Mouse (Mus musculus) intestine, embryonic 14.5 days (tissue): ENCODE measurements around the gene Rpl22l1. TPM values are rescaled to one million over a fixed set of nuclear protein-coding genes. Genes with fewer than 3 reads are reported as not detected.

Source experiments
- ATAC-seq: fragments of 200-750 bp; cut with Nextera tagmentation; replicated peaks from 2 replicates; pipeline ENCODE4 v1.8.0; 2017; ENCODE audit warnings: low read depth, moderate number of reproducible peaks, moderate TSS enrichment, moderate library complexity; ENCODE audit not compliant: low FRiP score, low TSS enrichment
- DNase-seq: peaks from one replicate; pipeline ENCODE4 v3.0.0-alpha.2; 2018; ENCODE audit warnings: low spot score
- H3K27ac ChIP-seq: fragments of 300-500 bp; sonication (generic); 2 replicates; pipeline ENCODE4 v1.5.1; 2014; ENCODE audit warnings: low read depth, mild to moderate bottlenecking, control low read depth
- H3K27me3 ChIP-seq: fragments of 300-500 bp; sonication (generic); replicated peaks from 2 replicates; pipeline ENCODE4 v1.6.1; 2014; ENCODE audit warnings: low read length, control low read depth; ENCODE audit not compliant: control insufficient read depth, insufficient read depth
- H3K36me3 ChIP-seq: fragments of 300-500 bp; sonication (generic); 2 replicates; pipeline ENCODE4 v1.6.1; 2014; ENCODE audit warnings: low read length, control low read depth; ENCODE audit not compliant: control insufficient read depth, insufficient read depth
- H3K4me1 ChIP-seq: fragments of 300-500 bp; sonication (generic); replicated peaks from 2 replicates; pipeline ENCODE4 v1.6.1; 2014; ENCODE audit warnings: low read length, control low read depth, mixed read lengths; ENCODE audit not compliant: control insufficient read depth, insufficient read depth
- H3K4me2 ChIP-seq: fragments of 300-500 bp; sonication (generic); 2 replicates; pipeline ENCODE4 v1.6.1; 2014; ENCODE audit warnings: low read length
- H3K4me3 ChIP-seq: fragments of 300-500 bp; sonication (generic); 2 replicates; pipeline ENCODE4 v1.5.1; 2014; ENCODE audit warnings: low read depth, low read length, control low read depth, mixed read lengths
- H3K9ac ChIP-seq: fragments of 300-500 bp; sonication (generic); 2 replicates; pipeline ENCODE4 v1.6.1; 2014; ENCODE audit warnings: mild to moderate bottlenecking, low read length
- H3K9me3 ChIP-seq: fragments of 300-500 bp; sonication (generic); 2 replicates; pipeline ENCODE4 v1.6.1; 2016; ENCODE audit warnings: low read length, control low read depth; ENCODE audit not compliant: control insufficient read depth
- WGBS: fragments of 180-500 bp; shearing (Covaris S2); extraction: QIAGEN DNeasy Blood & Tissue Kit; methylation state at CpG from one replicate; pipeline ENCODE4 v1.1.7; 2014; 5-methylcytosine and 5-hydroxymethylcytosine counted together
- polyA plus RNA-seq: library from polyadenylated mRNA; unstranded; fragments of >200 nt; fragmentation: Nextera tagmentation; extraction: Ambion mirVana; gene quantifications from 2 replicates; pipeline ENCODE4 v1.2.1, GENCODE M21; 2014

Gene Rpl22l1
- polyA plus RNA-seq, 1 experiment from 2014 or later = 539 TPM

GRCm38 (mm10) chr3:28814361-28814760 lies 9.1 kb downstream of the Rpl22l1 start:
- Histone ChIP-seq H3K9ac (no peak overlapping the region), H3K27me3 (no peaks in the 10 kb centered on the region), H3K36me3 (no peaks in the 10 kb centered on the region), H3K4me3 (no peak overlapping the region), H3K27ac (no peak overlapping the region), H3K4me2 (no peak overlapping the region), H3K4me1 (no peaks in the 10 kb centered on the region), H3K9me3 (no peaks in the 10 kb centered on the region)
- DNase-seq (no peak), ATAC-seq (no peak)
- WGBS = 10% methylated on average over 4 of the region's 4 CpGs

DNA sequence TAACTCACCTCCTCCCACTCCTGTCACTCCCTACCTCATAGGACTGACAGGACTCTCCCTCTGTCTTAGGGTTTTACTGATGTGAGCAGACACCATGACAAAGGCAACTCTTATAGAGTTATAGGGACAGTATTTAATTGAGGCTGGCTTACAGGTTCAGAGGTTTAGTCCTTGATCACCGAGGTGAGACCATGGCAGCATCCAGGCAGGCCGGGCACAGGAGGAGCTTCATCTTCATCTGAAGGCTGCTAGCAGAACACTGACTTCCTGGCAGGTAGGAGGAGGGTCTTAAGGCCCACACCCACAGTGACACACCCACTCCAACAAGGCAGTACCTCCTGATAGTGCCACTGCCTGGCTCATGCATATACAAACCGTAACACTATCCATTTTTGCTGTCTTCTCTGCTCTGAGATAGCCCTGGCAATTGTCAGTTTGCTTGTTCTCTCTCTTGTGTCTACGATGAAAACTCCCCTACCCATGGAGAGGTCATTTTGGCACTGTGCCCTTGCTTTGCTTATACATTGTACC lies 10.8 kb downstream of the Rpl22l1 start:
- WGBS = 63% methylated on average over 4 of the region's 4 CpGs
- Histone ChIP-seq H3K27me3 (no peaks in the 10 kb centered on the region), H3K27ac (no peak overlapping the region), H3K4me3 (no peak overlapping the region), H3K9ac (no peak overlapping the region), H3K4me2 (no peak overlapping the region), H3K9me3 (no peaks in the 10 kb centered on the region), H3K4me1 (no peaks in the 10 kb centered on the region), H3K36me3 (no peaks in the 10 kb centered on the region)
- DNase-seq (no peak), ATAC-seq (no peak)

GRCm38 (mm10) chr3:28826272-28826671 lies 21.0 kb downstream of the Rpl22l1 start:
- WGBS = 88% methylated on average over 1 of the region's 1 CpGs
- H3K36me3 ChIP-seq = no peaks in the 10 kb centered on the region
- H3K9me3 ChIP-seq = no peaks in the 10 kb centered on the region
- ATAC-seq = no peak
- H3K27me3 ChIP-seq = no peaks in the 10 kb centered on the region
- H3K4me3 ChIP-seq = no peak overlapping the region
- no peak overlapping the region for H3K4me2 ChIP-seq
- no peak overlapping the region for H3K27ac ChIP-seq
- no peak overlapping the region for H3K9ac ChIP-seq
- no peak for DNase-seq
- H3K4me1 ChIP-seq = no peaks in the 10 kb centered on the region

DNA sequence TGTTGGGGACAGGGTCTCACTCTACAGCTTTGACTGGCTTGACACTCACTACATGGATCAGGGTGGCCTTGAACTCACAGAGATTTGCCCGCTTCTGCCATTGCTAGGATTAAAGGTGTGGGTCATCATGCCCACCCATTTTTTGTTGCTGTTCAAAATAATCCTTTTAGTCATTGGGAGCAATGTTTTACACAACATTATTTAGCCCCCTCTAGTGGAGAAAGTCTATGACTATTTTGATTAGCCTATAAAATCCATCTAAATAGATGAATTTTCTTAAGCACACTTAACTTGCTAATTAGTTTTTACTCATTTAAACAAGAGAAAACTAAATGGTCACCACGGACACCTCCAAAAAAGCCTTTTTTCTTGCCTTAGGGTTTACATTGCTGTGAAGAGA lies 22.4 kb downstream of the Rpl22l1 start:
- no peak overlapping the region for H3K9ac ChIP-seq
- no peaks in the 10 kb centered on the region for H3K36me3 ChIP-seq
- H3K4me2 ChIP-seq = no peak overlapping the region
- no peaks in the 10 kb centered on the region for H3K9me3 ChIP-seq
- DNase-seq = no peak
- ATAC-seq = no peak
- no peak overlapping the region for H3K4me3 ChIP-seq
- H3K27ac ChIP-seq = no peak overlapping the region
- H3K4me1 ChIP-seq = no peaks in the 10 kb centered on the region
- WGBS = 81% methylated on average over 2 of the region's 2 CpGs
- H3K27me3 ChIP-seq = no peaks in the 10 kb centered on the region

GRCm38 (mm10) chr3:28829454-28829853 lies 24.2 kb downstream of the Rpl22l1 start:
- H3K9me3 ChIP-seq = no peaks in the 10 kb centered on the region
- no peaks in the 10 kb centered on the region for H3K36me3 ChIP-seq
- H3K27ac ChIP-seq = no peak overlapping the region
- no peaks in the 10 kb centered on the region for H3K4me1 ChIP-seq
- 84% methylated on average over 2 of the region's 2 CpGs for WGBS
- H3K9ac ChIP-seq = no peak overlapping the region
- H3K4me2 ChIP-seq = no peak overlapping the region
- DNase-seq = no peak
- no peak overlapping the region for H3K4me3 ChIP-seq
- no peaks in the 10 kb centered on the region for H3K27me3 ChIP-seq
- no peak for ATAC-seq

GRCm38 (mm10) chr3:28836796-28837371 lies 31.6 kb downstream of the Rpl22l1 start:
- Histone ChIP-seq H3K9ac (no peak overlapping the region), H3K4me3 (no peak overlapping the region), H3K27ac (no peak overlapping the region), H3K4me2 (no peak overlapping the region), H3K4me1 (no peaks in the 10 kb centered on the region), H3K27me3 (no peaks in the 10 kb centered on the region), H3K9me3 (no peaks in the 10 kb centered on the region), H3K36me3 (no peaks in the 10 kb centered on the region)
- ATAC-seq (no peak), DNase-seq (no peak)
- WGBS = 85% methylated on average over 2 of the region's 2 CpGs

GRCm38 (mm10) chr3:28841886-28842649 lies 36.8 kb downstream of the Rpl22l1 start:
- Histone ChIP-seq H3K27me3 (no peaks in the 10 kb centered on the region), H3K4me2 (no peak overlapping the region), H3K9ac (no peak overlapping the region), H3K4me1 (no peaks in the 10 kb centered on the region), H3K36me3 (no peaks in the 10 kb centered on the region), H3K9me3 (no peaks in the 10 kb centered on the region), H3K27ac (no peak overlapping the region), H3K4me3 (no peak overlapping the region)
- 48% methylated on average over 3 of the region's 3 CpGs for WGBS
- no peak for DNase-seq
- ATAC-seq = no peak

- Histone ChIP-seq H3K4me3 (no peak overlapping the region), H3K9ac (no peak overlapping the region), H3K27me3 (no peaks in the 10 kb centered on the region), H3K4me1 (no peaks in the 10 kb centered on the region), H3K4me2 (no peak overlapping the region), H3K36me3 (no peaks in the 10 kb centered on the region), H3K27ac (no peak overlapping the region), H3K9me3 (no peaks in the 10 kb centered on the region)
- ATAC-seq = no peak
- WGBS = 42% methylated on average over 8 of the region's 8 CpGs
- DNase-seq = no peak
Measured at GRCm38 (mm10) chr3:28843231-28843630, 38.0 kb downstream of the Rpl22l1 start.

DNA sequence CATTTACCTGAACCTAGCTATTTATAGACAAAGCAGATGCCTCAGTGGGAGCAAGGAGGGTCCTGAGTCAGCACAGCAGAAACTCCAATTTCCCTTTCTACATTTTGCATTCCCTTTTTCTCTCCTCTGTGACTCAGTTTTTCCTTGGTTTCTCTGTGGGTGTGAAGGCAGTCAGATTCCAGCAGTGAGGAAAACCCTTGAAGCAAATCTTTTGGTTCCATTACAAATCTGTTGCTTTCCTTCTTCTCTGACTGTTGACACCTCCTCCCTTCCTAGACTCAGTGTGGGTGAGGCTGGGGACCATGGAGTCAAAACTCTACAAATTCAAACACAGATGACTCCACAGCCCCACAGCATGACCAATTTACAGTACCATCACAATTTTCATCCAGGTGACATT lies 41.9 kb downstream of the Rpl22l1 start:
- Histone ChIP-seq H3K27ac (no peak overlapping the region), H3K4me3 (no peak overlapping the region), H3K36me3 (no peaks in the 10 kb centered on the region), H3K27me3 (no peaks in the 10 kb centered on the region), H3K4me1 (no peaks in the 10 kb centered on the region), H3K9ac (no peak overlapping the region), H3K4me2 (no peak overlapping the region), H3K9me3 (no peaks in the 10 kb centered on the region)
- ATAC-seq (no peak), DNase-seq (no peak)
